Mouse (Mus musculus) thymus, adult 2 months (tissue): ENCODE measurements around the gene H2-T22.

Source experiments
- CTCF ChIP-seq: fragments of 200-500 bp; IDR thresholded peaks from 2 replicates; pipeline ENCODE4 v1.5.1; 2012; ENCODE audit warnings: mild to moderate bottlenecking, control low read depth, low read length, moderate library complexity, borderline replicate concordance; ENCODE audit not compliant: control insufficient read depth, poor library complexity, insufficient read depth; ENCODE audit errors: extremely low read depth
- POLR2A ChIP-seq: fragments of 200-500 bp; IDR thresholded peaks from 2 replicates; pipeline ENCODE4 v1.6.1; 2012; ENCODE audit warnings: mild to moderate bottlenecking, low read length, control low read depth, moderate library complexity; ENCODE audit not compliant: control insufficient read depth, poor library complexity, insufficient read depth; ENCODE audit errors: extremely low read depth

- TF ChIP-seq POLR2A (no peak), CTCF (no peak)
Measured at GRCm38 (mm10) chr17:36083266-36083869, 40.8 kb upstream of the H2-T22 start.
